Mouse (Mus musculus) right cerebral cortex, adult 18-20 months (tissue): Measurements from ENCODE around the gene Chrna1.

Experiments
- DNase-seq: peaks from one replicate; pipeline ENCODE4 v3.0.0; 2022; ENCODE audit warnings: mixed read lengths

Chrna1 gene

DNA sequence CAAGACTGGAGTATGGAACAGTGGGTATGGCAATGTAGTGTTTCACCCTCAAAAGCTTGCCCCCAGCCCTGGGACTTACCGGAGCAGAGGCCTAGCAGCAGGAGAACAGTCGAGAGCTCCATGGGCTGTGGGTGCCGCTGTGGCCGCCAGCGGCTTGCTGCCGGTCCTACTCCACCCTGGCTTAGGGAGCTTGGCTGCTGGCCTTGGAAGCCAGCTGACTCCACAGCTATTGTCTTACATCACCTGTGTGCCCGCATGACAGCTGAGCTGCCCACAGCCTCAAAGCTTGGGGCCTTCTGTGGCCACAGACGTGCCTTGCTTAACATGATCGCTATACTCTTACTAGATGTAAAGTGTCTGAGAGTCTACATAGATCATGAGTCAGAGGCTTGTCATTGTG is at the start of gene Chrna1:
Chrna1 (minus strand) TSS at position 173 of the 400 bp plus-strand sequence.
- DNase-seq, result no peak

DNA sequence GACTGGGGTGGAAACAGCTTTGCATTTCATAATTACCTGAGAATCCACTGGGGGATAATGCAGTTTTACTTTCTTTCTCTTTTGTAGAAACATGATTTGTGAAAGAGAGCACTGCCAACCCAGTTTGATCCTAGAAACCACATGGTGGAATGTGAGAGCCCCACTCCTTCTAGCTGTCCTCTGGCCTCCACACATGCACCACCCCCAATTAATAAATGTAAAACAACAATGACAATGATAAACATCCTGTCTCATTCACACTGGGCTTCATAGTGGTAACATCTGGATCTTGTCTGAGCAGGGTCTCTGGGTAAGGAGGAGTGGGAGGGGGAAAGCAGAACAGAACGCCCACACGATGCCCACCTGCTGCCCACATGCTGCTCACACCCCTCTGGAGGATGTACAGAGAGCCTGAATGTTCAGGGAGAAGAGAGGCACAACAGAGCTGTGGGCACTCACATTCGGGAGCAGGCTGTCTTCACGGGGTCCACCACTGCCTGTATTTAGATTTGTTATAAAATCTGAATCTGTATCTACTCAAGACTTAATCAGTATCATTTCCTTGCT is 38.4 kb upstream of the Chrna1 start:
- no peak for DNase-seq

- DNase-seq, result no peak
These were observed 36.4 kb upstream of the Chrna1 start for GRCm38 (mm10) chr2:73616434-73617057.

DNA sequence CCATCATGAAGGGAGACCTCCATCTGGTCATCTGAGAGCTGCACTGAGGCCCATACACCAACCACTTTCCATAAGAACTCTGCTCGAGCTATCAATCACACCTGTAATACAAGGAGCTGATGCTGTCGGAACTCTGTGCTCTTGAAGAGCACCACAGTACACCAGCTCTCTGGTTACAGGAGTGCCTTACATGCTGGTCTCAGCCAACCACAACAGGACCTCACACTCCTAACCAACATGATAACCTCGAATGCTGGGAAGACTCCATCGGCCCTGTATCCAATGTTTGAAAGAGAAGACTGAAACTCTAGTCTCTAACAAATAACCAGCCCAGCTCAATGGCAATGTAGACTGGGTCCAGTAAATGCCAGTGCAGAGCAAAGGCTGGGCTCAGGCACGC is 35.3 kb upstream of the Chrna1 start:
- DNase-seq, result no peak

GRCm38 (mm10) chr2:73614303-73614702 is 34.2 kb upstream of the Chrna1 start:
- no peak for DNase-seq

- DNase-seq, result no peak
These were observed 32.8 kb upstream of the Chrna1 start for GRCm38 (mm10) chr2:73612941-73613340.

- DNase-seq, result no peak
These were observed 32.3 kb upstream of the Chrna1 start for GRCm38 (mm10) chr2:73612367-73612914.

DNA sequence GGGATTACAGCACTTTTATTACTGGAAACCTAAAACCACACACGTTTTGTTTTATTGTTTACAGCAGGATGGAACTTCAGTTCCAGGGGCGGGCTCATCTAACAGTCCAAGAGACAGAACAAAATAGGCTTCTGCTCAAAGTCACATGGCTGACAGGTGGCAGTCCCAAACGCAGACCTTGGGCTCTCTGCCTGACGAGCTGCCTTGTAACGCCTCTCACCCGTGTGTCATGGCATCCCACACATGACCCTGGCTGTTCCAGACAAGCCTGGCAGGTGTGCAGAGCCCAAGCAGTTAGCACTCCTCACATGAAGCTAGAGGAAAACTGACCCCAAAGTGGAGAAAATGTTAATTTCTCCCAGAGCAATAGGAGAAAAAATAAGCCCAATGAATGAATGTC is 31.7 kb upstream of the Chrna1 start:
- no peak for DNase-seq

DNA sequence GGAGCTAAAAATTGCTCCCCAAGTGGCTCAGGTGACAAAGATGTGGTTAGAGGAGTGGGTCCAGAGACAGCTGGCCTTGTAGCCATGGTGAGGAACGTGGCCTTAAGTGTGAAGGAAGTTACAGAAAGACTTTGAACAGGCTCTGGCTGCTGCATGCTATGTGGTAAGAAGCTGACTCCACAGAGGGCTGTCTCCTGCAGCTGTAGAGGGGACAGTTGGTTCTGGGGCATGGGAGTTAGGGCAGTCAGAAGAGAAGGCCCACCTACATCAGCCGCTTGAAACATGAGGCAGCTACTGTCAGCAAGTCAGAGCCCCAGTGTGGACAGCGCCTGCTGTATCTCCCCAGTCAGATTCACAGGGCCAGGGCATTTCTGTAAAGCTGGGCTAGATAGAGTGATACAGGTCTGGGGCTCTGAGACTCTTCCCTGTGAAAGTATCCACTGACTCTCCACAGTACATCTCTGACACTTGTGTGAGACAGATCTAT is 29.6 kb upstream of the Chrna1 start:
- no peak for DNase-seq

DNA sequence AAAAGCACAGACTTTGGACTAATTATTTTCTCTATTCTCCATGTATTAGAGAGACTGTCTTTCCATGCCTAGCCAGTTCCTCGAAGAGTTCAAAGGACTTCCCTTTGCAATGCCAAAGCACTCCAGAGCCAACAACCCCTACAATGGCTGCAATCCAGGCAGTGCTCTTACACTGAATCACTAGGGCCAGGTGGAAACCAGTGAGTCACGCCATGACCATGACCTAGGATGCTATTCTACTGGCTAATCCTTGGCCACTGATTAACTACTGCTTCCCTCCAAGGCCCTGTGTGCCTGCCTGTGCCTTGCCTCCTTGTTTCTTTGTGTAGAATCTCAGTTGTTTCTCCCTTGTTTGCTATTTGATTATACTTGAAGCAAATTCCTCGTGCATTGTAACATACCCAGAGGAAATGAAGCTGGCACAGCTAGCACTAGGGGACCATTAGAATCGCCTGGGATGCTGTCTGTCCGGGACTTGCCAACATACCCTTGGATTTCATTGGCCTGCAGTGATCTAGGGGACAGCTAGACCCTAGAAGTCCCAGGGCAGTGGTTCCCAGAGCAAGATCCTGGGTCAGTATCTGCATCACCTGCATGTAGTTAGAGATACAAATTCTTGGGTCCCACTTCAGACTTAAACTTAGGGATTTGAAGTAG is 29.1 kb upstream of the Chrna1 start:
- DNase-seq, result no peak

DNA sequence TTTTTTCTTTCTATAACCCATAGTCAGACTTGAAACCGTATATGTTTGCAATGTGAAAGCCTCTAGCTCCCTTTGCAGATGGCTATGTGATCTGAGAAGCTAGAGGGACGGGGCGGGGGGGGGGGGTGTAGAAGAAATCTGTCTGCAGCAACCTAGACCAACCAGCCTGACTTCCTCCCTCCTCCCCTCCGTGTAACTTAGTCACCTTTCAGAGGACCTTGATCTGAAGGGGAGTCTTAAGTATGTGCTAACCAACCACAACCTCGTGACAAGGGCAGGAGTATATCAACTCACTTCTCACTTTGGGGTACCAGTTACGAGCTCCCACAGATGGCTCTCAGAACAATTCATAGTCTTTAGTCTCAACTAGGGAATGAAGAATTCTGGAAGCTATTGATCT is 28.3 kb upstream of the Chrna1 start:
- DNase-seq, result no peak

DNA sequence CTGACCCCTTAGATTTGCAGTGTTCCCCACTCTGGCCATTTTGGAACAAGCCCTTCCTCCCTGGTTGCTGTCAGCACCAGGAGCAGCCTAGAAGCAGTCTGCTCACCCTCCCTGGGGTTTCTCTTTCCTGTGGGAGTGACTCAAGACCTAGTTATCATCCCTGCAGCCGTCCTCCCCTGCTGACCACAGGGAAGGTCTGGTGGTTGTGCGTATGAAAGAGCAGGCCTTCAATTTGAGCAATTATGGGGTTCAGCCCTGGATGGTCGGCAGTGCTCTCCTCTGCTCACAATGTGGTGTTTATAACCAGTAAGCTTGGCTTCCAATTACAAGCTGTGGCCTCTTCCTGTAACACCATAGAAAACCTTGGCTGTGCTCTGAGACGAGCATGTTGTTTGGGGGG is 27.5 kb upstream of the Chrna1 start:
- DNase-seq, result no peak

DNA sequence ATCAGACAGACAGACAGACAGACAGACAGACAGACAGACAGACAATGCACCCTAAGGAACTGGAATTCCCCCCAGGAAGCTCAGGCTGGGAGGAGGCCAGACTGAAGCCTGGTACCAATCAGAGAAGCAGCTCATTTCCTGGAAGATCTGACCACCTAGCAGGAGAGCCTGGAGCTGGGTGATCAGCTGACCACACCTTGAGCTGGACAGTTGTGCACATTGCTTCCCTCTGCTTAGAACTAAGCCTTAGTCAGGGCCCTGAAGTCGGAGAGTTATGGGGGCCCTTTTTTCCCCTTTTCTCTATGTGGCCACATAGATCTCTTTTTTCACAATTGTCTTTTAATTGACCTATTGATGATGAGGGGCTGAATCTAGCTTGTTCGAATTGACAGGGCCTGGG is 27.0 kb upstream of the Chrna1 start:
- DNase-seq, result no peak

DNA sequence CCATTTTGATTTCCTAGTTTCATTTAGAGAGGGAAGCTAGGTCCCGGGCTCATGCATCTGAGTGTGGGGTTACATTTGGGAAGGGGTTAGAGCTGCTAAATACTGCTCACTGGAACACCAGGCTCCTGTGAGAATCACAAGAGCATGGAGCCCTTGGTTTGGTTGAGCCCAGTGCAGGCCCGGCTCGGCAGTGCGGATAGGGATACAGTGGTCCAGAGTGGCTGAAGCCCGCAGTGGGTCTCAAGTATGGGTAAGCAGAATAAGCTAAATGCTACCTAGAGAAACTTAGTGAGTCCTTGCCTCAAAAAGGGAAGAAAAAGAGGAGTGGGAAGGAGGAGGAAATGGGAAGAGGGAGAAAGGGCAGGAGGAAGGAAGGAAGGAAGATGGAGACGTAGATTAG is 26.5 kb upstream of the Chrna1 start:
- DNase-seq, result no peak

GRCm38 (mm10) chr2:73605077-73605476 is 24.9 kb upstream of the Chrna1 start:
- DNase-seq, result peak; percentile 96

DNA sequence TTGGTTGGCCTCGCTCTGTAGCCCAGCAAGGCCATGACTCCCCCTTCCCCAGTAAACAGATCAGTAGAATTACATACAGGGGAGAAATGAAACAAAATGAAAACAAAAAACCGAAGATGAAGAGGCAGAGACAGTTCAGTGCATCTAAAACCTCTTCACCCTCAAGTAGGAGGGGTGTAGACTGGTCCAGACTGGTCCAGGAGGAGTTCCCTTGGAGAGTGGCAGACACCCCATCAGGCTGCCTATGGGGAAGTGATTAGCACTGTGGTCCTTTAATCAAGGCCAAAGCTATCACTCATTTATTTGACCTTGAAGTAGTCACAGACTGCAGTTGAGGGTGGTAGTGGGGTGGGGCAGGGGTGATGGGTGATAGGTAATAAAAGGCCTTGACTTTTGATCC is 24.4 kb upstream of the Chrna1 start:
- no peak for DNase-seq

DNA sequence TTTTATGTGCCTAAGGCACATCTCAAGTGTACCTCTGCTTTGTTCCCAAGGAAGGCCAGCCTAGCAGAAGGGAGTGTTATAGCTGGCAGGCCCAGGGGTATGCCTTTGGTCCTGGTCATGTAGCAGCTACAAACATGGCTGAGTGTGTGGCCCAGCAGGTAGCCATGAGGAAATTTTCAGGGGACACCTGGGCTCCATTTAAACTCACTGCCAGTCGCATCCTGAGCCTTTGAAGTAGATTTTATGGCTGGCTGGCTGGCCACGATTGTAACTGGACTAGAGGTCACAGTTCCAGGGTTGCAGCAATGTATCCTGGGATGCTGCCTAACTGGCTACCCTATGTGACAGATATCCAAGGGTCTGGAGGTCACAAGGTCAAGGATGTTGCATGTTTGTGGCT is 20.5 kb upstream of the Chrna1 start:
- no peak for DNase-seq

GRCm38 (mm10) chr2:73597772-73598171 is 17.6 kb upstream of the Chrna1 start:
- no peak for DNase-seq

GRCm38 (mm10) chr2:73596786-73597185 is 16.6 kb upstream of the Chrna1 start:
- DNase-seq, result peak; percentile 95

DNA sequence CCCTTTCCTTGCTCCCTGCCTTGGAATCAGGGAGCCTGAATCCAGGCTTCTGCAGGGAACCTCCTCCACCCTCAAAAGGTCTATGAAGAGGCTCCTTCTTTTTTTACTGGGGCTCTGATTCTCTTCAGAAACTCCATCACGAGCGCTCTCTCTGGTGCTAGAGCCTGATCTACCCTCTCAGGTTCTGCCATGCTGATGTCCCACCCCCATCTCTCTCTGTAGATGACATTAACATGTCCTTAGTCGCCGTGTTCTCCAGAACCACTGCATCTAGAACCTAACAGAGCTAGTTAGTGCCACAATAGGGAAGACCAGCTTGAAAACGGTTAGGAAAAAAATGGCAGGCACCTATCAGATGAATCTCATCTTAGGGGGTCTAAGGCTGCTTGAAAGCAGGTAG is 16.2 kb upstream of the Chrna1 start:
- no peak for DNase-seq

DNA sequence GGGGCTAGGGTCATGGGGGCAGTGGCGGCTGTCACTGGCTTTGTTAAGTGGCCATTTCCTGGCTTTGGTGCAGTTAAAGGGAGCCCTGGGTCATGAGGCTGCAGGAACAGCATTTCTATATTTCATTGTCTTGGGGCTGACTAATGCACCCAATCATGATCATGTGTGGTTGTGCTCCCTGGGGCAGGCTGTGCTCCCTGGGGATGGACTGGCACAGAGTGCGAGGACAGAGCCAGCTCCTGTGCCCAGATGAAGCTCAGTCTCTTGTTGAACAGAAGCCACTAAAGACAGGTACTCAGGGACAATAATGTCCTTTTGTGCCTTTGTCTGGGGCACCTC is 12.9 kb upstream of the Chrna1 start:
- DNase-seq, result no peak

- peak; percentile 91 for DNase-seq
These were observed 12.3 kb upstream of the Chrna1 start for GRCm38 (mm10) chr2:73592231-73593100.

- DNase-seq, result no peak
These were observed 11.1 kb upstream of the Chrna1 start for GRCm38 (mm10) chr2:73591246-73591645.
